Mouse (Mus musculus) heart, embryonic 11.5 days (tissue): ENCODE data around the gene Ncoa3. TPM values are rescaled to one million over a fixed set of nuclear protein-coding genes. Genes with fewer than 3 reads are reported as not detected.

Experiments
- ATAC-seq: fragments of 200-750 bp; cut with Nextera tagmentation; replicated peaks from 2 replicates; pipeline ENCODE4 v1.8.0; 2017; ENCODE audit warnings: moderate library complexity; ENCODE audit not compliant: insufficient number of reproducible peaks, low FRiP score, low TSS enrichment
- H3K27ac ChIP-seq: fragments of 300-500 bp; sonication (generic); 2 replicates; pipeline ENCODE4 v1.5.1; 2014; ENCODE audit warnings: mild to moderate bottlenecking, low read depth, low read length
- H3K27me3 ChIP-seq: fragments of 300-500 bp; sonication (generic); 2 replicates; pipeline ENCODE4 v1.6.1; 2014; ENCODE audit warnings: mild to moderate bottlenecking, low read length, mixed read lengths; ENCODE audit not compliant: control insufficient read depth, insufficient read depth
- H3K36me3 ChIP-seq: fragments of 300-500 bp; sonication (generic); 2 replicates; pipeline ENCODE4 v1.6.1; 2014; ENCODE audit warnings: mild to moderate bottlenecking, low read length, moderate library complexity, mixed read lengths; ENCODE audit not compliant: control insufficient read depth, insufficient read depth
- H3K4me1 ChIP-seq: fragments of 300-500 bp; sonication (generic); 2 replicates; pipeline ENCODE4 v1.6.1; 2014; ENCODE audit warnings: low read length; ENCODE audit not compliant: control insufficient read depth, insufficient read depth
- H3K4me2 ChIP-seq: fragments of 300-500 bp; sonication (generic); 2 replicates; pipeline ENCODE4 v1.6.1; 2014; ENCODE audit warnings: mild to moderate bottlenecking, moderate library complexity
- H3K4me3 ChIP-seq: fragments of 300-500 bp; sonication (generic); 2 replicates; pipeline ENCODE4 v1.5.1; 2014; ENCODE audit warnings: low read depth, low read length
- H3K9ac ChIP-seq: fragments of 300-500 bp; sonication (generic); 2 replicates; pipeline ENCODE4 v1.6.1; 2014; ENCODE audit warnings: mild to moderate bottlenecking, low read depth, low read length, moderate library complexity
- H3K9me3 ChIP-seq: fragments of 300-500 bp; sonication (generic); replicated peaks from 2 replicates; pipeline ENCODE4 v1.6.1; 2016; ENCODE audit warnings: low read length; ENCODE audit not compliant: control insufficient read depth
- WGBS: fragments of 180-500 bp; shearing (Covaris S2); extraction: QIAGEN DNeasy Blood & Tissue Kit; methylation state at CpG from one replicate; pipeline ENCODE4 v1.1.7; 2014; ENCODE audit not compliant: insufficient replicate concordance; 5-methylcytosine and 5-hydroxymethylcytosine counted together
- polyA plus RNA-seq: library from polyadenylated mRNA; unstranded; fragments of >200 nt; fragmentation: Nextera tagmentation; extraction: Ambion mirVana; gene quantifications from 2 replicates; pipeline ENCODE4 v1.2.1, GENCODE M21; 2014

Ncoa3 gene
- polyA plus RNA-seq, 1 experiment from 2014 or later: 15.6 TPM

- peaks cover 16% of the 10 kb centered on the region for H3K36me3 ChIP-seq
Observed at GRCm38 (mm10) chr2:166119992-166120391, 127.6 kb downstream of the Ncoa3 start.

GRCm38 (mm10) chr2:166121681-166122355, 129.4 kb downstream of the Ncoa3 start:
- ATAC-seq: no peak
- WGBS: 77% methylated on average over 14 of the region's 14 CpGs
- no peaks in the 10 kb centered on the region for H3K9me3 ChIP-seq
- no peaks in the 10 kb centered on the region for H3K27me3 ChIP-seq
- no peak overlapping the region for H3K27ac ChIP-seq
- H3K36me3 ChIP-seq: peaks cover 3% of the 10 kb centered on the region
- H3K4me3 ChIP-seq: no peak overlapping the region
- H3K4me1 ChIP-seq: peaks cover 9% of the 10 kb centered on the region
- H3K4me2 ChIP-seq: no peak overlapping the region
- no peak overlapping the region for H3K9ac ChIP-seq

More at GRCm38 (mm10) chr2:166119992-166120391, 127.6 kb downstream of the Ncoa3 start:
- 87% methylated on average over 2 of the region's 2 CpGs for WGBS
- H3K27me3 ChIP-seq: no peaks in the 10 kb centered on the region
- peaks cover 9% of the 10 kb centered on the region for H3K4me1 ChIP-seq
- ATAC-seq: no peak
- no peaks in the 10 kb centered on the region for H3K9me3 ChIP-seq
- no peak overlapping the region for H3K27ac ChIP-seq
- no peak overlapping the region for H3K9ac ChIP-seq
- no peak overlapping the region for H3K4me3 ChIP-seq
- H3K4me2 ChIP-seq: no peak overlapping the region

GRCm38 (mm10) chr2:166122781-166123180, 130.3 kb downstream of the Ncoa3 start:
- no peak overlapping the region for H3K27ac ChIP-seq
- peaks cover 9% of the 10 kb centered on the region for H3K4me1 ChIP-seq
- H3K9me3 ChIP-seq: no peaks in the 10 kb centered on the region
- no peak for ATAC-seq
- no peak overlapping the region for H3K4me3 ChIP-seq
- H3K4me2 ChIP-seq: no peak overlapping the region
- H3K9ac ChIP-seq: no peak overlapping the region
- H3K36me3 ChIP-seq: no peaks in the 10 kb centered on the region; the same call in 1 of the 2 replicates
- WGBS: 33% methylated on average over 6 of the region's 6 CpGs
- H3K27me3 ChIP-seq: no peaks in the 10 kb centered on the region

Other genes starting within 250 kb of the Ncoa3 start
- 39.6 and 47.6 TPM in 2 replicates for gene Zmynd8, start 93.6 kb upstream of the Ncoa3 start, polyA plus RNA-seq
- gene Sulf2, start 163.0 kb downstream of the Ncoa3 start, polyA plus RNA-seq: 111 and 114 TPM in 2 replicates